Mouse (Mus musculus): ENCODE data around the gene Sox8.

Sox8 gene

GRCm38 (mm10) chr17:25570648-25571452 is at the start of gene Sox8:
Gene Sox8 (minus strand): TSS chr17:25570686.
- DNase-seq (ENCODE audit: low spot score): peak; percentile 82

- DNase-seq (ENCODE audit: low spot score): no peak
Measured at GRCm38 (mm10) chr17:25618508-25619056, 48.1 kb upstream of the Sox8 start.

GRCm38 (mm10) chr17:25614723-25615510 is 44.4 kb upstream of the Sox8 start:
- no peak for DNase-seq (ENCODE audit: low spot score)

GRCm38 (mm10) chr17:25613323-25613722 is 42.8 kb upstream of the Sox8 start:
- DNase-seq (ENCODE audit: low spot score): no peak

DNA sequence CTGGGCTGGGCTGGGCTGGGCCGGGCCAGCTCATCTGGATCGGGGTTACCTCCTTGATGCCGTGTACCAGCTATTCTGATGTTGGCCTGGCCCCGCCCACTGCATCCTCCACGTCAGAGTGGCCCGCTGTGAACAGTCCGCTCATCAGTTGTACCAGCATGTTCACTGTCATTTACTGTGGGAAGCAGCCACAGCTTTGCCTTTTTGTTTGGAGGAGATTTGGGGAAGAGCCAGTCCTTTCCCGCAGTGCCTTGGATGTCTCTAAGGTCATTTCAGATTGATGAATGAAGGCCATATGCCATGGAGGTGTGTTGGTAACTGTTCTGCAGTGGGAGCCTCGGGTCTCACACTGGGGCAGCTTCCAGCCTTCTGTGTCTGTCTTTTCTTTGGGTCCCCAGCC is 42.1 kb upstream of the Sox8 start:
- DNase-seq (ENCODE audit: low spot score): no peak

DNA sequence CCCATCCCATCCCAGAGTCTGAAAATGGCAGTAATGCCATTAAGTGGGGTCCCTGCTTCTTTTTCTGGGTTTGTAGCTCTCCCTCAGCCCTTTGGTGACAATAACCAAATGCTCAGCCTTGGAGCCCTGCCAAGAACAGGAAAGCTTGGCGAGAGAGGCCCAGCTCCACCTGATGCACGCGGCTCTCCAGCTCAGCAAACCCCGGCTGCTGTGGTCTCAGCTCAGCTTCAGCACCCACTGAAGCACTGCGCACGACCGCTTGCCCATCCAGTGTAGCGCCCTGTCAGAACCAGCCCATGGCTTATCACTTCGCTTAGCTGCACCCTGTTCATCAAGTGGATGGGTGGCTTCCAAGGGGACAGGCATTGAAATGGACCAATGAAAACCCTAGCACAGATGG is 39.7 kb upstream of the Sox8 start:
- DNase-seq (ENCODE audit: low spot score): no peak

- no peak for DNase-seq (ENCODE audit: low spot score)
Measured at GRCm38 (mm10) chr17:25609506-25609828, 39.0 kb upstream of the Sox8 start.

GRCm38 (mm10) chr17:25608821-25609505 is 38.5 kb upstream of the Sox8 start:
- no peak for DNase-seq (ENCODE audit: low spot score)

- DNase-seq (ENCODE audit: low spot score): no peak
Measured at GRCm38 (mm10) chr17:25608137-25608785, 37.8 kb upstream of the Sox8 start.

- DNase-seq (ENCODE audit: low spot score): no peak
Measured at GRCm38 (mm10) chr17:25604234-25604633, 33.7 kb upstream of the Sox8 start.

- no peak for DNase-seq (ENCODE audit: low spot score)
Measured at GRCm38 (mm10) chr17:25602366-25602765, 31.9 kb upstream of the Sox8 start.

- DNase-seq (ENCODE audit: low spot score): no peak
Measured at GRCm38 (mm10) chr17:25597537-25597936, 27.1 kb upstream of the Sox8 start.

DNA sequence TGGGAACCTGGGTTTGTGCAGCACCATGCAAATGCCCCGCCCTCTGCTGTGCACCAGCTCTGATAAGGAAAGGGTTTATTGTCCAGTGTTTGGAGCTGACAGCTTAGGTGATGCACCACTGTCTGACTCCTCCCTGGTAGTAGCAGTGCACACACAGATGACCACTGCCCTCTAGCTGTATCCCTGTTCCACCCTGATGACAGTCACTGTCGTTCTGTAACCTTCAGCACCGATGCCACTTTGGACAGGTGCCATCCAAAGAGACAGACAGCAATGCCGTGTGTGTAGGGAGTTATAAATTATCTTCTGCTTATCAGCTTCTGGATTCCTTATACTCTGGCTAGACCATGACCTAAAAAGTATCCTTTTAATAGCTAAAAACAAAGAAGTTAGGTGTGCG is 25.0 kb upstream of the Sox8 start:
- no peak for DNase-seq (ENCODE audit: low spot score)

DNA sequence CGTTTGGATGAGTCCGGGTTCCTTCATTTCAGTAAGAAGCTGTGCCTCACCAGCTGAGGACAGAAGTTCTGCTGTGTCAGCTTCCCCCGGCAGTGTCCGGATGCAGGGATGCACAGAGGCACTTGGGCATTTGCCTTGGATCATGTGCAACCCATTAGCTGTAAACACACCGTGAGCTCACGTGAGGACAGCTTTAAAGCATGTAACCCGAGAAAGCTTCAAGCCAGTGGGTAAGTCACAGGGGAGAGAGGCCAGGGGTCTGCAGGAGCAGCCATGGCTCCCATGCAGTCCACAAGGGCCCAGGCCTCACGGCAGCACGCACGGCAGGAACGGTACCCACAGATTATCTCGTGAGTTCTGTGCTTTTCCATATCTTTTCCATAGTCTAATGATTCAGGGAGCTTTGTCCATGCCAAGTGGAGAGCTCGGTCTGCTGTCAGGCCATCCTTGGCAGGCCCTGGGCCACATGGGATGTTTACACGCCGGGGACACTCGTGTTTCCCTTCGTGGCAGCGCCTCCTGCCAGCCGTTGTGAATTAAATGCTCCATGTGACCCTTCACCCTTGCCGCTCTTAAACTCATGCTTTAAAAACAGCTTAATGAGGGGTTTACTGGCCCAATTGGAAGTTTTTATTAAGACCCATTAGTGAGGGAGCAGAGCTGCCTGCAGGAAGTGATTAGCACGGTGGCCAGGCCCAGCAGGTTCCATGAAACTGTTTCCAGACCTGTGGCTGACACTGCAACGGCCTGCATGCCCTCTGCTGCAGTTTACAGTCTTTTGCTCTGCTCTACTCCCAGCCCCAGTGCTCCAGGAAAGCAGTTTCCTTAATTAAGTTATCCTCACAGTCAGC is 23.1 kb upstream of the Sox8 start:
- DNase-seq (ENCODE audit: low spot score): no peak

DNA sequence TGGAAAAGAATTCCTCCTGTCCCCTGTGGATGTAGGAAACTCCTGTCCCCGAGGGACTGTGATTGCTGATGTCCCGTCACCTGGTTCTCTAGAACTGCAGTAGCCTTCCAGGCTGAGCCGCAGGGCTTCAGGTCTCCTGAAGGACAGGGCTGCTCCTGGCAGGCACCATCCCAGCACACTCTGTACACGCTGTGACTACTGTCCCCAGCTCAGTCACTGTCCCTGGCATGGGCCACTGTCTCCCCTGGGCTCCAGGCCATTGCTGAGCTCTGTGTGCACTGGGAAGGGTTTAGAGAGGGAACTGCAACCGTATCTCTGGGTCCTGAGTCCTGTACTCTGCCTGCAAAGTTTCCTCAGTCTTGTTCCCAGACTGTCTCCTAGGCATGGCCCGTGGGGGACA is 21.9 kb upstream of the Sox8 start:
- no peak for DNase-seq (ENCODE audit: low spot score)

GRCm38 (mm10) chr17:25590985-25591384 is 20.5 kb upstream of the Sox8 start:
- no peak for DNase-seq (ENCODE audit: low spot score)

- no peak for DNase-seq (ENCODE audit: low spot score)
Measured at GRCm38 (mm10) chr17:25590068-25590467, 19.6 kb upstream of the Sox8 start.

DNA sequence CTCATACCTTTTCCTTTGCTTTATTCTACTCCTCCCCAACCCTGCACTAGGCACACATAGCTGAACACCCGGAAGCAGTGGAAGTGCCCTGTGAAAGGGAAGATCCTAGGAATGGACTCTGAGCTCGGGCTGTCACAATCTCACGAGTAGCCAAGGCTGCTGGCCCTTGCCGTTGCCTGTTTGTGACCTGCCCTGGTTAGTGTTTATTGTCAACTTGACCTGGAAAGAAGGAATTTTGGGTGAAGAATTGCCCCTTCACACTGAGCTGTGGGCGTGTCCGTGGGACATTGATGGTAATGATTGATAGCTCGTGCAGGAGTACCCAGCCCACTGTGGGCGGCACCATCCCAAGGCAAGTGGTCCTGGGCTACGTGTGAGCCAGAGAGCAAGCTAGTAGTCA is 14.2 kb upstream of the Sox8 start:
- DNase-seq (ENCODE audit: low spot score): no peak

DNA sequence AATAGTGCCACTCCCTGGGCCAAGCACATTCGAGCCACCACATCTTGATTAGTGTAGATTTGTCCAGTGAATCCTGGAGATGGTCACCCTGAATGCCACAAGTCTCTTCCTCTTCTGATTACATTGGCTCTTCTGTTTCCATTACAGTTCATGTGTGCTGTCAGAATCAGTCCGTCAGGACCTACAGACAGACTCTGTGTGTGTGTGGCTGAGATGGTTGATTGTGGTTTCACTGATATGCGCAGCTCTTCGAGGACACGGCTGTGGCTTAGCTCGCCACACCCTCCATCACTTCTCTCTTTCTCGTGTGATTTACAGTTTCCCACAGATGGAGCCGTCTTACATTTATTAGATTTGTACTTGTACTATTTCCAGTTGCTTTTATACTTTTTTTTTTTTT is 13.4 kb upstream of the Sox8 start:
- no peak for DNase-seq (ENCODE audit: low spot score)

DNA sequence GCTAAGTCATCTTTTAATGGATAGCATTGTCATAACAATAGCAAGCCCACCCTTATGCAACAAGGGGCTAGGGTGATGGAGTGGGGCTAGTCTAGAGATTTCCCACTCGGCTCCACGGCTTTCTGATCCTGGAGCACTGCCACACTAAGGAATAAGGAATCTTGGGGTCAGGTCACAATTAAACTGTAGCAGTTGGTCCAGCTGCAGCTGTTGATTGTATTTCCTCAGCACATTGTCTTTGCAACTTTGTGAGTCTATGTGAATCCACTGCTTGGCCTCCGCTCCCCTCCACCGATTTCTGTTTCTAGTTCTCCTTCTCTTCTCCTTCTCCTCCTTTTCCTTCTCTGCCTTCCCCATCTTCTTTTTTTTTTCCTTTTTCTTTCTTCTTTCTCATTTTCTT is 12.6 kb upstream of the Sox8 start:
- DNase-seq (ENCODE audit: low spot score): no peak

DNA sequence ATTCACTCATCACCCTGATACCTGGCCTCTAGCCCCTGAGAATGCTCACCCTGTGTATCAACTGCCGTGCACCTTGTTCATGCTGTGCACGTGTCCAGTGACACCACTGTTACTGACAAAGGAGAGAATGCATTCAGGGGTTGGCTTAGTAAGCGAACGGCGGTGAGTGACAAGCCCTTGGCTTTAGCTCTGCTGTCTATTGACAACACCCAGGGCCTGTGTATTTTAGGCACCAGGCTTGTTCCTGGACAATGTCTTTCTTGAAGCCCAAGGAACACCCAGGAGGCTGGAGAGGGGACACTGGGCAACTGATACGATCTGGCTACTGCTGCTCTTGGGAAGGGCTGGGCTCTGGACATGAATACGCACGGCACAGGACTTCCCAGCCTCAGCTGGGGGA is 11.6 kb upstream of the Sox8 start:
- DNase-seq (ENCODE audit: low spot score): no peak
